In the genomic region with DNA sequence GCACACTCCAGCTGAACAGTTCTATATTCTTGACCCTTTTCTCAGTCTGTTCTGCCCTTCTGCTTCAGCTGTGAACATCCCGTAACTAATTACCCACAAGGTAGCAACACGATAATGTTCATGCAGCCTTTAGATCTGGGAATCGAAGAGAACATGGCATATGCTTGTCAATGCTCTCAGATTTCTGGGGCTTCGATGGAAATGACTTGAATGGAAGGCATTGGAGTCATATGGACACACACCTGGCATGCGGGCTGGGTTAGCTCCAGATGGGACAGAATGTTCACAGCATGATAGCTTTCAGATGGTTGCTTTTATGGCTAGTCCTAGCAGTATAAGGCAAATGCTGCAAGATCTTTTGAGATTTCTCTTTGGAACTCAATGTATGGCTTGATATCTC, we compare ENCODE assay signal across 10 mouse cellular contexts.
"Had no signal": no experiment of that assay in that cellular context is flagged by ENCODE, and none has a peak within 500 bp of the region (broad histone marks: within the 10 kb centered on the region; RNA-seq: fewer than 3 reads in every experiment).

No protein-coding gene starts in this region.

- H3K4me2 ChIP-seq: kidney, embryonic 15.5 days; limb, embryonic 15.5 days; neural tube, embryonic 12.5 days had no signal

- H3K9me3 ChIP-seq: kidney, embryonic 15.5 days; limb, embryonic 15.5 days; neural tube, embryonic 12.5 days had no signal

- H3K27me3 ChIP-seq: kidney, embryonic 15.5 days; limb, embryonic 15.5 days; neural tube, embryonic 12.5 days had no signal

- H3K36me3 ChIP-seq: kidney, embryonic 15.5 days; limb, embryonic 15.5 days; neural tube, embryonic 12.5 days had no signal

- H3K27ac ChIP-seq: kidney, embryonic 15.5 days; limb, embryonic 15.5 days; liver, embryonic 14.5 days; neural tube, embryonic 12.5 days; stomach, postnatal 0 days had no signal

- DNase-seq: kidney, adult 2 months; kidney, postnatal 14 days; lung, adult 18-20 months; midbrain, embryonic 14.5 days; thymus, postnatal 4 days had no signal

- H3K9ac ChIP-seq: kidney, embryonic 15.5 days; limb, embryonic 15.5 days; liver, embryonic 14.5 days; neural tube, embryonic 12.5 days had no signal

- H3K4me1 ChIP-seq: limb, embryonic 15.5 days had no signal

- H3K4me3 ChIP-seq: kidney, embryonic 15.5 days; limb, embryonic 15.5 days; neural tube, embryonic 12.5 days had no signal
